Mouse (Mus musculus): ENCODE results near the gene Akap17b.
"Not testable (repeated sequence)": the region's sequence is repeated elsewhere in the genome, so short reads cannot be mapped to it uniquely, and the experiment has no call there.

The Akap17b gene

DNA sequence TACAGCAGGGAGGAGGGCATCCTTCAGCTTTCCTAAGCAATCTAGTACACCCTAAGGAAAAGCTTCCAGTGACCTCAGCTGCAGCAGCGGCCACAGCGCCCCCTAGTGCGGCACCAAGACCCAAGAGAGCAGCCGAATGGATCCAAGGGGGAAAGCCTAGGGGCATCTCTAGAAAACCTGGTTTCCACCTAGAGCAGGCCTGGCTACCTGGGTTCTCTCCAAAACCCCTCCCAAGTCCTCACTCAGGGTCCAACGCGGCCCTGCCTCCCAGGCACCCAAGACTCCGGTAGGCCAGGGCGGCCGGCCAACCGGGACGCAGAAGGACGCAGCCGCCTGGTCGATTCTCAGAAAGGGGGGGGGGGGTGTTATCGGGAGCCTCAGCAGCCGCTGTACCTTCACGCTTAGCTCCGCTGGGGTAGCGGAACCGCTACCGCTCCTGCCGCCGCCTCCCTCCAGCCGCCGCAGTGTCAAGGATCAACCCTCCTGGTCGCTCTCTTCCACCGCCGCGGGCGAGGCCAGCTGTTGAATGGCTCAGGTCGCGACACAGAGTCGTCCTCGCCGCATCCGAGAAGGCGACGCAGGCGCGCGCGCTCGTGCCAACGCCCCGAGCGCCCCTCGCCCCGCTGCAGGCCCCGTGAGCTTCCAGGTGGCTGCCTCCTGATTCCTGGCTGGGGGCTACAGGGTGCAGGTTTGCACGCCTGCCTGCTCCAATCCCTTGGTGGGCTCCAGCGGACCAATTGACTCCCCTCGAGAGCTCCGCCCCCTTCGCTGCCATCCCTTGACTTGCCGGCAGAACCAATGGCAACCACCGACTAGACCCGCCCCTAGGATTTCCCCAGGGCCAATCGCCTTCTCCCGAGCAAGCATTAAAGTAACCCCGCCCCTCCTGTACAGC is at the start of gene Akap17b:
Gene Akap17b (minus strand): TSS at position 739 of the 895 bp plus-strand sequence.
- peak; percentile 89 for DNase-seq

DNA sequence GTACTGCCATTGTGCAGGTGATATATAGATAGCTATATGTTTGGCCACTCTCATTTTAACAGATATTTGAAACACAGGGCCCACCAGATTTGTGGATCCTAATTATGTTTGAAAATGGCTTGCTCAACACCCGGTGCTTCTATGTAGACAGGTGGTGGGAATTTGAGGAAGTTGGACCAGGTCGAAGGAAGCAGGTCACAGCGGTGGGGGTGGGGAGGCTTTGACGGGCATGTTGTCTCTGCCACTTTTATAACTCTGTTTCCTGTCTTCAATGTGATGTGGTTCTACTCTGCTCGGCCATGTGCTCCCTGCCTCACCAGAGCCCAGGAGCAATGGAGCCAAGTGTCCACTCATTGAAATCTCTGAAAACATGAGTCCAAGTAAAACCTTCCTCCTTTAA is 46.2 kb upstream of the Akap17b start:
- no peak for DNase-seq

DNA sequence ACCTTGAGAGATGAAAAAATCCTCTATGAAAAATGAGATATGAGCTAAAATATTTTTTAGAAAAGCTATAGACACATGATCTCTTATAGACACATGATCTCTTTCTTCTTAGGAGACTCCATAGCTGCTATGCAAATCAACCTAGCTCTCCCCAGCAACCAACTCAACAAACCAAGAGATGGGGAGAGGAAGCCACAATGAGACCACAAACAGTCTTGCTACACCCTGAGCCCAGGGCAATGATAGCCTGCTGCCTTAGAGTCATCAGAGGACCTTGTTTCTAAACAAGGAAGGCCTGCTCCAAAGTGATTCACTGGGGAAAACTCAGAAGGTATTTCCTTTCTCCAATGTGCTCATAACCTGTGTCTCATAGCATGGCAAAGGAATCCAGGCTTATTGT is 44.5 kb upstream of the Akap17b start:
- DNase-seq, result no peak

DNA sequence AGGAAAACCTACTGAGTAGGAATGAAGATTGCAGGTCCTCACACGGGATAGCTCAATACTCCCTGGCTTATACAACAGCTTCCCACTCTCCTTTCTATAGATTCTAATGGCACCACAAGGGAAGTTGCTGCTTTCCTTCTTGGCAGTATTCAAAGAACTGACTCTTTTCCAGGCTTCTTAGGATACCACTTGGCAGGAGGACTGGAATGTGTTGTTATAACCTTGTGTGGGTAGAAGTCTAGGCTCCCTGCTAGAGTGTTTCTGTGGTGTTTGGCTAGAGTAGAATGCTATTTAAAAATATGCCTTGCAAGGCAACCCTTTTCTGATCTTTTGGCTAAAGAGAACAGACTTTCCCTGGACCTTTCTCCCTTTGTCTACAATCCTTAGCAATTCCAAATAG is 31.6 kb upstream of the Akap17b start:
- DNase-seq, result no peak

DNA sequence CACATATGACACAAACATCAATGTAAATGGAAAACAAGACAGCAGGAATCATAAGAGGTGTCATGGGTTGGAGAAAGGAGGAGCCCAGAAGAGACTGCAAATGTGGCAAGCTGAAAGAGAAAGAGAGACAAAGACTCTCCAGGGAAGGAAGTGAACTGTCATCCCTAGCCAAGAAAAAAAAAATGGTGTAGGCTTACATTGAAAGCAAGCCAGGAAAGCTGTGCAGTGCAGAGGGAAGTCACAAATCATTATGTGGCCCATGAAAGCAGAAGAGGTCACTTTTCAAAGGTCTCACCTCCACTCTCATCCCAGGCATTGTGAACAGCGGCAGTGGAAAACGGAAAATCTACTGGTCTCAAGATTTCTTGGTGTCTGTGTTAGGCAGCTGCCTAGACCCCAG is 27.5 kb upstream of the Akap17b start:
- peak; percentile 7 for DNase-seq

DNA sequence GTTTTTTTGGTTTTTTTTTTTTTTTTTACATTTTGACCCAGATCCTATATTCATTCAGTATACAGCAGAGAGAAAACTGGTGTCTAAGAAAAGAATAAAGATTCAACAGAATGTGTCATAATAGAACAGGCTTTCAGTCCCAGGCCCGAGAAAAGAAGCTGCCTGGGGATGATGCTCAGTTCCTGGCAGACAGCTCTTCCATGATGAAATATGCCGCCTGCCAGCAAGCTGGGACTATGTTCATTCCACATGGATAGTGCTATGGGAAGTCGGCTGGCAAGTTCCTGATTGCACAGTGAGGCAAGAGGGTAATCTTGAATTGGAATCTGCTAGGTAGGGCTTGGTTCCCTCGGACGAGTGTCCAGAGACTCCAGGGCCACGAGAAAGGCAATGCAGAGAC is 5.1 kb downstream of the Akap17b start:
- DNase-seq, result no peak

DNA sequence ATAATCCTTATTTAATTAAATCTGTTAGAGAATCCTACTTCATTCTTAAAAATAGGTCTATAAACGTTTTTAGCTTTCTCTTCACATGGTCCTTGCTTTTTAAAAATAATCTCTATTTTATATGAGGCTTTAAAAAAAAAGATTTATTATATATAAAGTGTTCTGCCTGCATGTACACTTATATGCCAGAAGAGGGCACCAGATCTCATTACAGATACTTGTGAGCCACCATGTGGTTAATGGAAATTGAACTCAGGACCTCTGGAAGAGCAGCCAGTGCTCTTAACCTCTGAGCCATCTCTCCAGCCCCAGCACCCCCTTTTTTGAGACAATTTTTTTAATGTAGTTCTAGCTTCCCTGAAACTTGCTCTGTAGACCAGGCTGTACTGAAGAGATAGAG is 14.4 kb downstream of the Akap17b start:
- DNase-seq, result no peak

DNA sequence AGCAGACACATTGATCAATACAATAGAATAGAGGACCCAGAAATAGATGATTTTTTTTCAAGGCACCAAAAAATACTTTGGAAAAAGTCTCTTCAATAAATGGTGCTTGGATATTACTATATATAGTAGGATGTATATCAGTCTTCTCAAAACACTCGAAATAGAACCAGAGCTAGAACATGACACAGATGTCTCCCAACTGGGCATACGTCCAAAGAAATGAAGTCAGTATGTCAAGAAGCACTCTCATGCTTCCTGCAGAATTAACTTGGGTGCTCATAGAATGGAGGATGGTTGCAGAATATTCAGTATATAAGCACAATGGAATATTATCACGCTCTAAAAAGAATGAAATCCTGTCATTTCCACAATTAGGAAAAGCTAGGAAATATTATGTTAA is 17.1 kb downstream of the Akap17b start:
- no peak for DNase-seq

DNA sequence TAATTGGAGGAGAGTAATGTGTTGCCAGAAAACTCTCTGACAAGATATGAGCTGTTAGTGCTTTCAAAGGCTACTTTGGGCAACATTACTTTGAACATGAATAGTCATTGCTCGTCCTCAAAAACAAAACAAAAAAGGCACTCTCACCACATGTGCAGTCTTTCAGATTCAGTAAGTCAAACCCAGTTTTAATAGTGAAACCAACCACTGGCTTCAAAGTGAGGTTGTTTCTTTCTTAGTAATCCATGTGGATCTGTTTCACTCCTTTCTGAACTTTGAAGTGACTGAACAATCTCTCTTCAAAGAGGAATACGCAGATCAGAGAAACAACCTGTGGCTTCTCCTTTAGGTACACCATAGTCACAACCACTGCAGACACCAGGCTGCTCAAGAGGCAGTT is 36.1 kb downstream of the Akap17b start:
- DNase-seq, result no peak

DNA sequence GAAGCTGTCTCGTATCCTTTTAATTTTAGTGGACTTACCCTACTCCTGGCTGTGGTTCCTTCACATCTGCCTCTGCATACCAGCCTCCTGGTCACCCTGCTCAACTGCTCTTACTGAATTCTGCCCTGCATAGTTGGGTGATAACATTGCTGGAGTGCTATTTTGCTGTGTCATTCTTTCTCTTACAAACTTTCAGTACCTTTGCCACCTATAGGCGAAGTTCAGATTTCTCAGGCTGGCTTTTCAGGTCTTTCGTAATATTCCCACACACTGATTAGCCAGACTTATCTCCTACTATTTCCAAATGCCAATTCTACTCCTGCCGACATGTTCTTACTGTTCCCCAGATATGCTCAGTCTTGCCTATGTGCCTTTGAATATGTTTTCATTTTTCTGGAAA is 41.2 kb downstream of the Akap17b start:
- no peak for DNase-seq

DNA sequence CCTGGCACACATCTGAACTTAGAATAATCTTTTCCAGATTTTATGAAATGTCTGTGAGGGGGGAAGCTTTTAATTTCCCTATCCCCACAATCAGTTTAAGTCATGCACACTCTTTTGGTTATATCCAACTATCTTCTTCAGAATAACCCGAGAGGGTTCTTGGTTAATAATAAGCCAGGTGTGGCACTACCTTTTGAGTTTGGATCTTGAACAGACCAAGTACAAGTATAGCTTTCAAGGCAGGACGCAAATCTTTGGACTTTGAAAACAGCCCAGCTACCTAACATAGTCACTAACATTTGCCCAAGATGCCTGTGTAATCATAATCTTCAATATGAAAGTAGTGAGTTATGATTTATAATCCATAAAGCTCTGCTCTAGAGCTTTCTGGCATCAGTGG is 42.3 kb downstream of the Akap17b start:
- no peak for DNase-seq

DNA sequence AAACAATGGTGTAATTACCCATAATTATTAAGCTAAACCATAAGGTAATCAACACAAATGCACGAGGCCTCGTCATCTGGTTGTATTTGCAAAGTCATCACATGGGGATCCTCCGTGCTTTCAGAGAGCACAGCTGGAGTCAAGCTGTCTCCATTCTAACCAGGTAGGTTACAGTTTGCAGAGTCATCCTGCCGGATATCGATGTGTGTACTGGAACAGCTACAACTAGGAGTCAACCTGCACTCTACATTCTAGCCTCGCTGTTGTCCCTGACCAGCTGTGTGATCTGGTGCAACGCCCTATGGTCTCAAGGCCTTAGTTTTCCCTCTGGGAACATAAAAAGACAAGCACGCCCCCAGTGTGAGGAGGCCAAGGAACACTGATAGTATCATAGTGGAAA is 45.1 kb downstream of the Akap17b start:
- no peak for DNase-seq

DNA sequence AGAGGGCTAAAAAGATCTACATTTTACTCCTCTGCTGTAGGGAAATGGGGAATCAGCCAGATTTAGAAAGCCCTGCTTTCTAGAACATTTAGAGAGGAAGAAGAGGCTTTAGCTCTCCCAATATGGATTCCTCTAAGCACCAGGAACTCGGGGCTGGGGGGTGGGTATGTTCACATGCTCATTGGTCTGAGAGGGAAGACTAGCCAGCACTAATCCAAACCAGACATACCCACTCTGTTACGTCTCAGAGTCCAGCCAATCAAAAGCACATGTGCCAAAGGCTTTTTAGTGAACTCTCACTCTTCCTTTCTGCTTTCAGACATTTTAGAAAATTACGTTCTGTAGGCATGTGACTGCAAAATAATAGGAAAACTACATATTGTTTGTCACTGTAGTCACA is 45.5 kb downstream of the Akap17b start:
- DNase-seq, result no peak

DNA sequence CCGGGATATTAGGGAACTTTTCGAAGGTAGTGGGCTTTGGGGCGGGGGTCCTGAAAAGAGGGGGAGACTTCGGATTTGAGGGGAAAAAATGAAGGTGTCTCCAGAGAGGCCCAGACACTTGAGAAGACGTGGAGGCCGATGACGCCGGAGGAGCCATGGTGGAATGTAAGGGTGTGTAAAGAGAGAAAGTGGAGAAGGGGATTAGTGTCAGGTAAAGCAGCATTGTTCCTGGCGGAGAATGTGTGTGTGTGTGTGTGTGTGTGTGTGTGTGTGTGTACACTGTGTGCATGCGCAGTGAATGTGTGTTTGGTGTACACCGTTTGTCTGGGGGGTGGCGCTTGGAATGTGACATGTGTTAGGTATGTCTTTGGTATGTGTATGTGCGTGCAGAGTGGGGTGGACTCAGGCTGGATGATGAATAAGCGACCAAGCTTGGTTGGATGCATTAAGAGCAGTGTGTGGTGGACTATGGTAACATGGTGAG is 46.3 kb downstream of the Akap17b start:
- DNase-seq, result peak; percentile 26

DNA sequence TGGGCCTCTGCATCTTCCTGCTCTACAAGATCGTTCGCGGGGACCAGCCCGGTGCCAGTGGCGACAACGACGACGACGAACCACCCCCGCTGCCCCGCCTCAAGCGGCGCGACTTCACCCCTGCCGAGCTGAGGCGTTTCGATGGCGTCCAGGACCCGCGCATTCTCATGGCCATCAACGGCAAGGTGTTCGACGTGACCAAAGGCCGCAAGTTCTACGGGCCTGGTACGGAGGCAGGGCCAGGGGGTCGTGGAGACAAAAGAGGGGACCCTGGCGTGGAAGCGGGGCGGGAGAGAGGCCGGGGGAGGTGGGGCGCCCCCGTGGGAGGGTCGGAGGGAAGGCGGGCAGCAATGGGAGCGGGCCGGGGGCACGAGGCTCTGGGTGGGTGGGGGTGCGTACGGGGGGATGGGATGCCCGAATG is 46.8 kb downstream of the Akap17b start:
- no peak for DNase-seq

DNA sequence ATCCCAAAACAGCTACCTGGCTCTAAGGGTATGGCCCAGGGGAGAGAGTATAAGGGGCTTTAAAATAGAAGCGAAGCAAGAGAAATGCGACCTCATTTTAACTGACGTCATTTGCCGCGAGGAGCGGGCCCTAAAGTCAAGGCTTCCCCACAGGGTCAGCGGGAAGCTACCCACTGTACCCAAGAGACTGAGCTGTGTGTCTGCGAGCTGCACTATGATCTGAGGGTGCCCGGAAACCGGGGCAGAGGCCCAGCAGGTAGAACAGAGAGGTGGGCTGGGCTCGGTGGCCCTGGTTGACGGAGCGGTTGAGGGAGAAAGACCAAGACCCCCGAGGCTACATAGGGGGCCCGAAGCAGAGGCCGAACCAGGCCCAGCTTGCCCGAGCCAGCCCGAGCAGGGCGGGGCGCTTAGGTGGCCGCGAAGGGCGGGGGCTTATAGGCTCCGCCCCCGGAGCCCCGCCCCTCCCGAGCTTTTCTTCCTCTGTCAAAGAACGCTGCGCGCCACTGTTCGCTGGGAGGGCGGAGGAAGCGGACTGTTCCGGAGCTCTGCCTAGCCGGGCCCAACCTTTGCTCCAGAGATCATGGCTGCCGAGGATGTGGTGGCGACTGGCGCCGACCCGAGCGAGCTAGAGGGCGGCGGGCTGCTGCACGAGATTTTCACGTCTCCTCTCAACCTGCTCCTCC is 47.3 kb downstream of the Akap17b start, which contains the start of gene Pgrmc1:
Gene Pgrmc1 (plus strand): TSS at position 500 of the 683 bp plus-strand sequence.
- DNase-seq, result peak; percentile 91

DNA sequence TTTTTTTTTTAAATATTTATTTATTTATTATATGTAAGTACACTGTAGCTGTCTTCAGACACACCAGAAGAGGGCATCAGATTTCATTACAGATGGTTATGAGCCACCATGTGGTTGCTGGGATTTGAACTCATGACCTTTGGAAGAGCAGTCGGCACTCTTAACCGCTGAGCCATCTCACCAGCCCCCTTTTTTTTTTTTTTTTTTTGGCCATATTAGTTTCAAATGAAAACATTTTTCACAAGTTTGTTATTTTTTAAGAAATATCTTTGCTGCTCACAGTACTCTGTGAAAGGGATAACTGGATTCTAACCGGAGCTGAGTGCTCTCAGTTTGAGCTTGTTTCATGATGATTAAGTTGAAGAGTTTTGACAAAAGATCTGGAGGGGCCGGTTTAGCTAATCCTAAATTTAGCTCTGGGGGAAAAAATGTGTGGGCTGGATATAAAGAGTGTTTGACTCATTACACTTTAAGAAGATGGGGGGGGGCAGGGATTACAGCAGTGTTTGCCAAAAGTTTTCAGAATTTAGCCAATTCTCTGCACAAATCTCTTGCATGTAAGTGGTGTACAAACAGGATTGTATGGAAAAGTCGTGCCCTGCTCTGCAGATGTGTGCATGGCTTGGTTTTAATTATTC is 48.6 kb downstream of the Akap17b start:
- not testable (repeated sequence) for DNase-seq

DNA sequence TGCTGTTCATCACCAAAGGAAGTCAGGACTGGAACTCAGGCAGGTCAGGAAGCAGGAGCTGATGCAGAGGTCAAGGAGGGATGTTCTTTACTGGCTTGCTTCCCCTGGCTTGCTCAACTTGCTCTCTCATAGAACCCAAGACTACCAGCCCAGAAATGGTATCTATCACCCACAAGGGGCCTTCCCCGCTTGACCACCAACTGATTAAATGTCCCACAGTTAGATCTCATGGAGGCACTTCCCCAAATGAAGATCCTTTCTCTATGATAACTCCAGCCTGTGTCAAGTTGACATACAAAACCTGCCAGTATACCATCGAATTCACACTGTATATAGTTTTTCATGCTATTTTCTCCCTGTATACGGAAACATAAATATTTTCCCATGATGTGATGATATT is 49.9 kb downstream of the Akap17b start:
- no peak for DNase-seq

DNA sequence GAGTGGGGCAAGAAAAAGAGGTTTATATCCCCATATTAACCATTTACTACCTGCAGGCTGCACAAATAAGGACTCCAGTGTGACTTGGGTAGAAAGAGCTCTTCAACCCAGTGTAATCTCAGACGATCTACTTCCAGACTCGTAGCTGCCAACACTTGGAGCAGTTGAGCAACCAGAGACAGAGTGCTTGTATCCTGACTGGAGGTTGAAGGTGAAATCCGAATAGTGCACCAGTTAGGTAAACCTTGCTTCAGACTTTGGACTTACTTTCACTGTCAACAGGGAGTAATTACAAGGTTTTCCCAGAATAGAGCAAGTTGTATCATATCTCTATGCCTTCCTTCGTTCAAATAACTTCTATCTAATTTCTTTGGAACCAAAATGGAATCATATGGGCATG is 53.7 kb downstream of the Akap17b start:
- DNase-seq, result no peak

DNA sequence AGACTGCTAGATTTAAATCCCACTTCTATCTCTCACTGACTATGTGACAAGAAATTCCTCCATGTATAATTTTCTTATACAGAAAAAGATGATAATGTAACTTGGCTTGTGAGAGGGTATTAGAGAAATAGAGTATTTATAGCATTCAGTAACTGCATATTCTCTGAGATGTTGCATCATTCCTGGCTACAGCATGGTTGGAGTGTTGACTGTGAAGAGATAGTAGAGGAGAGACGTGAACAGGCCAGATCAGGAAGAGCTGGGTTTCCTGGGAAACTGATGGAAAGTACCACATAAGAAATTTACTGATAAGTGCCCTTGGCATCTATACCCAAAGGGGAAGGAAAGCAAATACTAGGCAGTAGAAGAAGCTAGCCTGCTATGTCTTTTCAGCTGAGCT is 54.1 kb downstream of the Akap17b start:
- DNase-seq, result no peak

DNA sequence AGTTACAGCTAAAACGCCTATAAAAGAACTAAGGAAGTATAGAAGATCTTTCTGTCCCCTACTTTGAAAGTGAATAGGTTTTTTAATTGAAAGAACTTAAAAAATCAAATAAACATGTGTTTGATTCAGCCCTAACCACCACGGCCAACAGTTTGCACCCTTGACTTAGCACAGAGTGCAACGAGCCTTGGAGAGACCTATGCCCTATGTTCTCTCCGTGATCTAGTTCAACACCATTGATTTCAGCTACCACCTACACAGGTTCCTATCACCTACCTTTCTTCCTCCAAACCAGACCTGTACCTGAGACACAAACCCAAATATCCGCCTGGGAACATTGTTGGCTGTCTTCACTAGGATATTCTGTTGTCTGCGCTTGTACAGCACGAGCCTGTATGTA is 54.9 kb downstream of the Akap17b start:
- no peak for DNase-seq

DNA sequence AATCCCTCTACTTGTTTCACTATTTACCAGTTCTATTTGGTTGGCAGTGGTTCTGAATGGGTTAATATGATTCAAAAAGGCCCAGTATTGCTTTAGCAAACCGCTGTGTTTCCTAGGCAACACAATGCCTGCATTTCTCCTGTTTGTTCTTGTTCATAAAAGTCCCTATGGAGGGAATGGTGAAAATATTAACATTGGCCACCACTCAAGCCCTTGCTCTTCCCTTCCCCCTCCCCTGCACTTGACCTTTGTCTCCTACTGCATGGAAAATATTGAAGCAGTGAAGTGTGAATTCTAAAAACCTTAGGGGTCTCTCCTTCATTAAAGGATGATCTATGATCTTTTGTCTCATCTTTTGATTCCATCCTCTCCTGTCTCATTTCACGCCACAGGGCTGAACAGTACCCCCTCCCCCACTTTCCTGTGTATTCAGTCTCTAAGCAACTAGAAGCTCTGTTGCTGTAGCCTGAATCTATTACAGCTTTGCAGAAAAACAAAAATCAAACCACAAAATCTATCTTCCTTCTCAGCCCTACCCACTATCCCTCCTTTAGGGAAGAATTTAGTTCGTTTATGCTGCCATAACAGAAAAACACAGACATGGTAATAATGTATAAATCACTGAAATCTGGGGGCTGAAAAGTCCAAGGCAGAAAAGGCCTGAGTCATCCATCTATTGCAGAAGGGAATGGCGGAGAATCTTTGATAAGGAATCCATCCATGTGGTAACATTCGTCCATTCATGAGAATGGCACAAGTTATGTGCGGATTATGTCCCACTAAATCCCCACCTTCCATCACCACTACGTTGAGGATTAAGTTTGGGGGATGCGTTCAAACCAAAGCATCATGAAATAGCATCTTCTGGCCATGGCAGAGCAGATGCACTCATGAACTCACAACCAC is 57.6 kb downstream of the Akap17b start:
- peak; percentile 9 for DNase-seq
